Mouse (Mus musculus): ENCODE measurements at regions not wholly inside any gene's neighbourhood (a gene's known extent, or its start where the extent isn't known, plus 50 kb on each side); places are given as distances from the start of the nearest gene placed in this dataset.
"Not testable (repeated sequence)": the region's sequence is repeated elsewhere in the genome, so short reads cannot be mapped to it uniquely, and the experiment has no call there.

GRCm38 (mm10) chr1:14109190-14109482, 1984.0 kb downstream of the 4930444P10Rik start:
- Histone ChIP-seq H3K9ac (no peak overlapping the region), H3K36me3 (replicated peaks) (no peaks in the 10 kb centered on the region), H3K27me3 (replicated peaks) (no peaks in the 10 kb centered on the region), H3K27ac (no peak overlapping the region), H3K4me1 (no peaks in the 10 kb centered on the region), H3K4me2 (no peak overlapping the region), H3K4me3 (no peak overlapping the region), H3K9me3 (no peaks in the 10 kb centered on the region; the same call in 1 of the 2 replicates)
- ATAC-seq (replicated peaks), result peak; percentile 50
- WGBS, result 42% methylated on average over 6 of the region's 6 CpGs

- no peak overlapping the region for H3K4me3 ChIP-seq
- H3K9me3 ChIP-seq, result no peaks in the 10 kb centered on the region; the same call in 1 of the 2 replicates
- ATAC-seq (replicated peaks), result peak; percentile 62
- no peak overlapping the region for H3K9ac ChIP-seq
- H3K4me1 ChIP-seq, result no peaks in the 10 kb centered on the region
- H3K27ac ChIP-seq, result no peak overlapping the region
- H3K36me3 ChIP-seq (replicated peaks), result no peaks in the 10 kb centered on the region
- 55% methylated on average over 7 of the region's 7 CpGs for WGBS
- H3K27me3 ChIP-seq (replicated peaks), result no peaks in the 10 kb centered on the region
- H3K4me2 ChIP-seq, result no peak overlapping the region
These were observed 1984.5 kb downstream of the 4930444P10Rik start for GRCm38 (mm10) chr1:14108450-14109189.

- H3K4me3 ChIP-seq; H3K36me3 ChIP-seq (replicated peaks); ATAC-seq (replicated peaks); H3K27ac ChIP-seq; H3K4me1 ChIP-seq; H3K4me2 ChIP-seq; H3K9ac ChIP-seq; H3K9me3 ChIP-seq; H3K27me3 ChIP-seq (replicated peaks): not testable (repeated sequence)
- WGBS, result 95% methylated on average over 6 of the region's 6 CpGs
These were observed 1987.6 kb downstream of the 4930444P10Rik start for GRCm38 (mm10) chr1:14105521-14105920.

GRCm38 (mm10) chr1:14104529-14104928, 1988.6 kb downstream of the 4930444P10Rik start:
- WGBS, result 87% methylated on average over 2 of the region's 2 CpGs
- no peak for ATAC-seq (replicated peaks)
- Histone ChIP-seq H3K9ac (no peak overlapping the region), H3K9me3 (no peaks in the 10 kb centered on the region; the same call in 1 of the 2 replicates), H3K4me3 (no peak overlapping the region), H3K36me3 (replicated peaks) (no peaks in the 10 kb centered on the region), H3K4me1 (no peaks in the 10 kb centered on the region), H3K4me2 (no peak overlapping the region), H3K27ac (no peak overlapping the region), H3K27me3 (replicated peaks) (no peaks in the 10 kb centered on the region)

GRCm38 (mm10) chr1:14099031-14099430, 1994.1 kb downstream of the 4930444P10Rik start:
- H3K4me3 ChIP-seq, result no peak overlapping the region
- WGBS, result 45% methylated on average over 5 of the region's 5 CpGs
- H3K9me3 ChIP-seq, result no peaks in the 10 kb centered on the region
- no peak; the same call in 1 of the 2 replicates for ATAC-seq (replicated peaks)
- no peaks in the 10 kb centered on the region for H3K36me3 ChIP-seq (replicated peaks)
- no peak overlapping the region for H3K4me2 ChIP-seq
- H3K4me1 ChIP-seq, result peaks cover 5% of the 10 kb centered on the region; the same call in 1 of the 2 replicates
- no peak overlapping the region for H3K27ac ChIP-seq
- no peak overlapping the region for H3K9ac ChIP-seq
- no peaks in the 10 kb centered on the region for H3K27me3 ChIP-seq (replicated peaks)

- ATAC-seq (replicated peaks), result peak; percentile 80
- Histone ChIP-seq H3K36me3 (replicated peaks) (no peaks in the 10 kb centered on the region), H3K27me3 (replicated peaks) (no peaks in the 10 kb centered on the region), H3K9me3 (no peaks in the 10 kb centered on the region), H3K9ac (no peak overlapping the region), H3K4me3 (no peak overlapping the region), H3K27ac (no peak overlapping the region), H3K4me1 (peaks cover 5% of the 10 kb centered on the region; the same call in 1 of the 2 replicates), H3K4me2 (no peak overlapping the region)
- WGBS, result 6% methylated on average over 5 of the region's 5 CpGs
These were observed 1995.4 kb downstream of the 4930444P10Rik start for GRCm38 (mm10) chr1:14097567-14098228.

GRCm38 (mm10) chr1:14064856-14065255, 2028.3 kb downstream of the 4930444P10Rik start:
- Histone ChIP-seq H3K4me3 (no peak overlapping the region), H3K27me3 (replicated peaks) (no peaks in the 10 kb centered on the region), H3K9ac (no peak overlapping the region), H3K9me3 (peaks cover 3% of the 10 kb centered on the region; the same call in 1 of the 2 replicates), H3K4me1 (no peaks in the 10 kb centered on the region), H3K27ac (no peak overlapping the region), H3K36me3 (replicated peaks) (no peaks in the 10 kb centered on the region), H3K4me2 (no peak overlapping the region)
- 85% methylated on average over 3 of the region's 3 CpGs for WGBS
- no peak for ATAC-seq (replicated peaks)

- H3K9ac ChIP-seq, result no peak overlapping the region
- H3K27ac ChIP-seq, result no peak overlapping the region
- no peaks in the 10 kb centered on the region for H3K4me1 ChIP-seq
- H3K9me3 ChIP-seq, result no peaks in the 10 kb centered on the region
- ATAC-seq (replicated peaks), result no peak
- H3K36me3 ChIP-seq (replicated peaks), result no peaks in the 10 kb centered on the region
- no peaks in the 10 kb centered on the region for H3K27me3 ChIP-seq (replicated peaks)
- H3K4me2 ChIP-seq, result no peak overlapping the region
- 50% methylated on average over 2 of the region's 2 CpGs for WGBS
- H3K4me3 ChIP-seq, result no peak overlapping the region
These were observed 2057.0 kb downstream of the 4930444P10Rik start for GRCm38 (mm10) chr1:14036163-14036562.

- H3K27me3 ChIP-seq (replicated peaks), result no peaks in the 10 kb centered on the region
- no peaks in the 10 kb centered on the region for H3K9me3 ChIP-seq
- no peak for ATAC-seq (replicated peaks)
- H3K36me3 ChIP-seq (replicated peaks), result no peaks in the 10 kb centered on the region
- 84% methylated on average over 9 of the region's 9 CpGs for WGBS
- H3K4me2 ChIP-seq, result no peak overlapping the region
- no peak overlapping the region for H3K4me3 ChIP-seq
- no peak overlapping the region for H3K9ac ChIP-seq
- no peak overlapping the region for H3K27ac ChIP-seq
- no peaks in the 10 kb centered on the region for H3K4me1 ChIP-seq
These were observed 2081.6 kb downstream of the 4930444P10Rik start for GRCm38 (mm10) chr1:14011484-14011883.

- no peak for ATAC-seq (replicated peaks)
- Histone ChIP-seq H3K9me3 (no peaks in the 10 kb centered on the region), H3K36me3 (replicated peaks) (no peaks in the 10 kb centered on the region), H3K9ac (no peak overlapping the region), H3K4me3 (no peak overlapping the region), H3K4me1 (no peaks in the 10 kb centered on the region), H3K27ac (no peak overlapping the region), H3K27me3 (replicated peaks) (no peaks in the 10 kb centered on the region), H3K4me2 (no peak overlapping the region)
- WGBS, result 84% methylated on average over 3 of the region's 3 CpGs
These were observed 2082.3 kb downstream of the 4930444P10Rik start for GRCm38 (mm10) chr1:14010789-14011188.

- Histone ChIP-seq H3K27me3 (replicated peaks) (no peaks in the 10 kb centered on the region), H3K36me3 (replicated peaks) (no peaks in the 10 kb centered on the region), H3K4me3 (no peak overlapping the region), H3K4me1 (no peaks in the 10 kb centered on the region), H3K27ac (no peak overlapping the region), H3K4me2 (no peak overlapping the region), H3K9ac (no peak overlapping the region), H3K9me3 (no peaks in the 10 kb centered on the region)
- ATAC-seq (replicated peaks), result no peak
- 66% methylated on average over 1 of the region's 1 CpGs for WGBS
These were observed 2090.6 kb downstream of the 4930444P10Rik start for GRCm38 (mm10) chr1:14002550-14002949.

GRCm38 (mm10) chr1:14001431-14001830, 2091.7 kb downstream of the 4930444P10Rik start:
- no peaks in the 10 kb centered on the region for H3K9me3 ChIP-seq
- H3K4me2 ChIP-seq, result no peak overlapping the region
- no peak overlapping the region for H3K4me3 ChIP-seq
- no peak overlapping the region for H3K27ac ChIP-seq
- H3K4me1 ChIP-seq, result no peaks in the 10 kb centered on the region
- H3K27me3 ChIP-seq (replicated peaks), result no peaks in the 10 kb centered on the region
- no peak overlapping the region for H3K9ac ChIP-seq
- no peak for ATAC-seq (replicated peaks)
- no peaks in the 10 kb centered on the region for H3K36me3 ChIP-seq (replicated peaks)
- 59% methylated on average over 3 of the region's 3 CpGs for WGBS

All from midbrain, embryonic 15.5 days (tissue).